41 mouse cellular contexts compared by ENCODE assay signal in the genomic region with DNA sequence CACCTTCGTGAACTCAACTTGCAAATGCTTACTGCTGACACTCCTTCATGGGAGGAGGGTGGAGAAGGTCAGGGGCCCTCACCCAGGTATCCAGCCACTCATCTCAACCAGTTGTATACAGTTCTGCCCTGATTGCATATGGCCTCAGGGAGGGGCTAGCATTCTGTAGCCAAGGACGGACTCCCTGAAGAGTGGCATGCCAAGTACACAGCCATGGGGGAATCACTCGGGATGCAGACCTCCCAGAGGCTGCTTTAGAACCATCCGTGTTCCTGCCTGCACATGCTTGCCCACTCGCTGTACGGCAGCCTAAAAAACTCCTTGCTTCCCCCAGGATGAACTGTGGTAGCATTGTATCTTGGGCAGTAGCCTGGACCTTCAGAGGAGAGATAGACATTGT. TPM values are rescaled to one million over a fixed set of nuclear protein-coding genes. Genes with fewer than 3 reads are reported as not detected.
"Had no signal": no experiment of that assay in that cellular context is flagged by ENCODE, and none has a peak within 500 bp of the region (broad histone marks: within the 10 kb centered on the region; RNA-seq: fewer than 3 reads in every experiment).

No protein-coding gene starts in this region.

- ATAC-seq: hindbrain, embryonic 16.5 days; hindbrain, postnatal 0 days; inflammation-experienced regulatory T-cells, adult 6 months; intestine, embryonic 15.5 days; intestine, embryonic 16.5 days; intestine, postnatal 0 days had no signal

- H3K27me3 ChIP-seq: heart, embryonic 12.5 days; heart, embryonic 15.5 days; hindbrain, embryonic 12.5 days; hindbrain, embryonic 13.5 days; hindbrain, embryonic 15.5 days; intestine, embryonic 15.5 days; kidney, embryonic 15.5 days had no signal

- H3K27ac ChIP-seq: heart, embryonic 13.5 days; heart, embryonic 15.5 days; hindbrain, embryonic 10.5 days; hindbrain, embryonic 12.5 days; hindbrain, embryonic 13.5 days; hindbrain, embryonic 14.5 days; hindbrain, embryonic 15.5 days; hindbrain, postnatal 0 days; intestine, embryonic 15.5 days; kidney, embryonic 15.5 days; kidney, postnatal 0 days; layer of hippocampus, adult 2 months; left cerebral cortex, adult 2 months had no signal

- H3K4me3 ChIP-seq: heart, embryonic 12.5 days; heart, embryonic 13.5 days; heart, embryonic 15.5 days; hindbrain, embryonic 10.5 days; hindbrain, embryonic 12.5 days; hindbrain, embryonic 13.5 days; hindbrain, embryonic 15.5 days; intestine, embryonic 15.5 days; kidney, embryonic 15.5 days; layer of hippocampus, adult 2 months; left cerebral cortex, adult 2 months had no signal

- DNase-seq: heart, postnatal 36 days; heart, postnatal 4 days; kidney, adult 11 months; kidney, adult 18-20 months; kidney, adult 2 months; kidney, adult 8-10 months; kidney, adult 9 months; kidney, postnatal 10 days; kidney, postnatal 14 days; kidney, postnatal 25 days; kidney, postnatal 36 days; kidney, postnatal 4 days; layer of hippocampus, adult 9-11 months; layer of hippocampus, postnatal 36 days had no signal

- H3K9ac ChIP-seq: heart, embryonic 12.5 days; heart, embryonic 13.5 days; heart, embryonic 15.5 days; hindbrain, embryonic 12.5 days; hindbrain, embryonic 13.5 days; hindbrain, embryonic 14.5 days; hindbrain, embryonic 15.5 days; intestine, embryonic 15.5 days; kidney, embryonic 15.5 days had no signal

- H3K36me3 ChIP-seq: heart, embryonic 12.5 days; heart, embryonic 13.5 days; heart, embryonic 15.5 days; hindbrain, embryonic 10.5 days; hindbrain, embryonic 12.5 days; hindbrain, embryonic 13.5 days; hindbrain, embryonic 15.5 days; intestine, embryonic 15.5 days; kidney, embryonic 15.5 days had no signal

- H3K4me2 ChIP-seq: heart, embryonic 11.5 days; heart, embryonic 12.5 days; heart, embryonic 13.5 days; heart, embryonic 15.5 days; hindbrain, embryonic 12.5 days; hindbrain, embryonic 13.5 days; hindbrain, embryonic 14.5 days; hindbrain, embryonic 15.5 days; intestine, embryonic 15.5 days; kidney, embryonic 15.5 days had no signal

- H3K4me1 ChIP-seq: heart, embryonic 12.5 days; heart, embryonic 13.5 days; heart, embryonic 15.5 days; hindbrain, embryonic 12.5 days; hindbrain, embryonic 15.5 days; intestine, embryonic 15.5 days; kidney, embryonic 15.5 days had no signal

- H3K9me3 ChIP-seq: heart, embryonic 12.5 days; heart, embryonic 13.5 days; heart, embryonic 15.5 days; hindbrain, embryonic 10.5 days; hindbrain, embryonic 12.5 days; hindbrain, embryonic 13.5 days; hindbrain, embryonic 15.5 days; intestine, embryonic 15.5 days; kidney, embryonic 15.5 days had no signal

RNA-seq across cellular contexts. Expression of gene Ehf, which starts 35.6 kb away (rescaled TPM):
- total RNA-seq: heart, postnatal 25 days; heart, postnatal 36 days; heart, postnatal 4 days; hindbrain, postnatal 0 days; layer of hippocampus, adult 18-20 months; layer of hippocampus, adult 2 months; layer of hippocampus, adult 8-10 months; layer of hippocampus, postnatal 10 days; layer of hippocampus, postnatal 14 days; layer of hippocampus, postnatal 25 days; layer of hippocampus, postnatal 36 days had no signal
- polyA plus RNA-seq: heart, embryonic 12.5 days; heart, postnatal 0 days; hindbrain, embryonic 11.5 days; hindbrain, embryonic 12.5 days had no signal
